Mouse (Mus musculus) heart, postnatal 4 days (tissue): ENCODE measurements around the gene 5730522E02Rik. TPM values are rescaled to one million over a fixed set of nuclear protein-coding genes. Genes with fewer than 3 reads are reported as not detected.
"Not testable (repeated sequence)": the region's sequence is repeated elsewhere in the genome, so short reads cannot be mapped to it uniquely, and the experiment has no call there.

Experiments
- DNase-seq: peaks from one replicate; pipeline ENCODE4 v3.0.0; 2021
- total RNA-seq, 2 experiments: library from RNA; stranded (reverse); gene quantifications; 2 replicates each; pipeline ENCODE4 v1.2.3; 2021

5730522E02Rik gene
- total RNA-seq = 1 to 10 TPM in 1 of 2 experiments, under 1 TPM in 1; 0.93 to 1.0 TPM

DNA sequence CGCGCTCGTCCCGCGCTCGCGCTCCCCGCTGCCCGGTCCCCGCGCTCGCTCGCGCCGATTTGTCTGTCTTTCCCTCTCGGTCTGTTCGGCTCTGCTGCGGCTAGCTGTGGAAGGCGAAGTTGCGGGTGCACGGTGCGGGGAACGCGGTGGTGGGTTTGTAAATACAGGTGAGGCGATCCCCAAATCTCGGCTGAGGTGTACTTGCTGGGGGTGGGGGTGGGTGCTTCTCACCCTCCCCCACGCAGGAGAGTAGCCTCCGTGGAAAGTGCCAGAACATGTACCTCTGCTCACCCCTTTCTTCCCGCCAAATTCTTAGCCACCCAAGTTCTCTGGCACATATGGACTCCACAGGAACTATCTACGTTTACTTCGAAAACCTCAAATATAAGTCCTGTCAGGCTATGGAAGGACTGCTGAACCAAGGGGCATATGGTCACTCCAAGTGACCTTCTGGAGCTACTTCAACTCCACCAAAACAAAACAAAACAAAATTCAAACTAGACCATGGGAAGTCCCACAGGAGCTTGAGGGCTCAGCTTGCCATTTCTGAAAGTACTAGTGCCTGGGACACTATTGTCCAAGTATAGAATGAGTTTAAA is at the start of gene 5730522E02Rik:
TSS of gene 5730522E02Rik (minus strand) at position 182 of the 599 bp plus-strand sequence.
- peak; percentile 5 for DNase-seq

DNA sequence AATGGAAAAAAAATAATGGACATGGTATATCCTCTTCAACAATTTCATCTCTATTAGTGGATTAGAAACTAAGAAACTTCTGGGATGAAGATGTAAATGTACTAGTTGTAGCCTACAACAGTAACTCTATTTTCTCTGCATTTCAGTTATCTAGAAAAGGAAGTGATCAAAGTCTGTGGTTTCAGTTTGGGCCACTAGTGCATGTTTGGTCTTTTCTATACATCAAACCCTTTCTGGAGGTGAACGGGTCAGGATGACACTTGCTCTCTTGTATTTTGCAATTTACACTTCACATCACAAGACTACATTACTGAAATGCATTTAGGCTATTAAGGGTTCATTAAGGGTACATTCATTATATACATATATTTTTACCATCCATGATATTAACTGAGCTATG is 26.0 kb upstream of the 5730522E02Rik start:
- DNase-seq = no peak

DNA sequence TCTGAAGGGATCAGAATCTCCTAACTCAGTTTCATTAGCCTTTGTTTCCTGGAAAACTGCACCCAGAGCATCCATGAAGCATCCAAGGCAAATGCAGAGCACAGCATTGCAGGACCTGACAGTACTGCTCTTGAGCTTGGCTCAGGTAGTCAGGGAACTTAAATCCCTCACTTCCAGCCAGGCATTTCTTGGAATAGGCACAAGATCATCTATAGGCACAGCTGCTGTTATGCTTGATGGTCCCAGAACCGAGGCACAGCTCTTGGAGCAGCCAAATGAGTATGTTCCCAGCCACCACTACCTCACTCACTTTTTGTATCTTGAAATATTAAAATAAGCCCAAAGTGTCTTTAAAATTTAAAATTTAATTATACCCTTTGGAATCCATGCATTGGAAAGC is 19.3 kb upstream of the 5730522E02Rik start:
- DNase-seq = no peak

DNA sequence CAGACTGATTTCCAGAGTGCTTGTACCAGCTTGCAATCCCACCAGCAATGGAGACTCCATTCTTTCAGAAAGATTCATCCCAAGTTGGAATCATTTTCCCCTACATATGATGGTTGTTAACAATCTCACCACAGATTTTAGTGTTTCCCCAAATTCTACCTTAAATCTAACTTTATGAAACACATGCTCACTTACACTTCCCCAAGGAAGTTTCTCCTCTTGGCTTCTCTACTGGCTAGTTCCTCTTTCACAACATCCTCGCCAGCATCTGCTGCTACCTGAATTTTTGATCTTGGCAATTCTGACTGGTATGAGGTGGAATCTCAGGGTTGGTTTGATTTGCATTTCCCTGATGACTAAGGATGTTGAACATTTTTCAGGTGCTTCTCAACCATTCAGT is 3.1 kb upstream of the 5730522E02Rik start:
- not testable (repeated sequence) for DNase-seq

DNA sequence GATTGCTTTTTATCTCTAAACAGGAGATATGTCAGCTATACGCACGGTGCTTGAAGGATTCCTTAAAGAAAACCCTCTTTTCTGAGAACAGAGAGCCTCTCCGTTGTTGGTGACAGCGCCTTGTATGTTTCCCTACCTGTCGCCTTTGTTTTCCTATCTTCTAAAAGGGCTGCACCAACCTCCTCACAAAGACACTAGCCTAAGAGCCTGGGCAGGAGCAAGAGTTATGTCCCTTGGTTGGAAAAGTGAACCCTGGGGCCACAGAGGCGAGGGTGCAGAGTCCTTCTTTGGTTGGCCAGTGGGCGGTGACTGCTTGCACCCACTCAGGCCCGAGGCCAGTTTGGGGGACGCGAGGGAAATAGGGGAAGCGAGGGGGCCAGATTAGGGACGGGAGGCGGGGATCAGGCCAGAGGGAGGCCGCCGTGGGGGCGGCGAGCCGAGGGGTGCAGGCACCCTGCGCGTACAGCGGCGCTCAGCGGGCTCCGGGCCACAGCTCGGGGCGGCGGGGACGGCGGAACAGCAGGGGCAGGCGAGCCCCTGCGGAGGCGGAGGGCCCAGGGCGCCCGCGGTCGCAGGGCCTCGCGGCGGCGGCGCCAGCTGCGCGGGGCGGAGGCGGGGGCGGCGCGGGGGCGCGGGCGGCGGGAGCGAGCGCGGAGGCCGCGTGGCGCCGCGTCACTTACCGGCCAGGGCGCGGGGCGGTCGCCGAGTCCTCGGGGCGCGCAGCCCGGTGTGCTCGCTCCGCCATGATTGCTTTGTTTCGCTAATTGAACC is 567 bp downstream of the 5730522E02Rik start:
- DNase-seq = peak; percentile 68

DNA sequence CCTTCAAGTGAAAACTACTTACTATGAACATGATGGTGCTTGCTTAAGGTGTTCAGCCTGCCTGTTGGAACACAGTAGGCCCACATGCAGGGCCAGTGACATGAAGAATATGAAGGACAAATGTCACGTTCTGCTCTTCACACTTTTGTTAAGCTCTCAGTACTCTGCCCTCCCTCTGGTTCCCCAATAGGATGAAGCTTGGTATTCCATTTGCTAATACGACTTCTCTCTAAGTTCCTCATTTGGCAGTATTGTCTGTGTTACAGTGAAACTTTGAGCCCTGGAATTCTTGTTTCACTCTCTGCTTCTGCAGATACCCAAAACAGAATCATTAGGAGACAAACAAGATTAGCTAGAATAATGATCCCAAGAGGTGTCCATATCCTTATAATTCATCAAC is 7.1 kb downstream of the 5730522E02Rik start:
- DNase-seq = no peak

DNA sequence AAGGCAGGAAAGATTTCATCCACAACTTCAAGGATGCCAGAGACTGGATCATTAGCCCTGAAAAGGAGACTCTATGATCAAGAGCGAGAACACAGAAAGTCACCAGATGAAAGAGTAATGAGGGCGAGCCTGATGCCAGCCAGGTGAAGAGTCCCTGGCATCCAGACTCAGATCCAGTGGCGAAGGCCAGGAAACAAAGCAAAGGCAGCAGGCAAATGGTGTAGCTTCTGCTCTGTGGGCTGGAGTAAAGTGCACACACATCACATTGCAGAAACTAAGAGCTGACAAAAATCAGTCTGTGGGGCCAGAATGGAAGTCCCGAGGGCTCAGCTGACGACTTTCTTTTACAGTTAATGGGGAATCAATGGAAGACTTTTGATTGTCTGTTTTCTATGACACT is 7.7 kb downstream of the 5730522E02Rik start:
- DNase-seq = no peak

DNA sequence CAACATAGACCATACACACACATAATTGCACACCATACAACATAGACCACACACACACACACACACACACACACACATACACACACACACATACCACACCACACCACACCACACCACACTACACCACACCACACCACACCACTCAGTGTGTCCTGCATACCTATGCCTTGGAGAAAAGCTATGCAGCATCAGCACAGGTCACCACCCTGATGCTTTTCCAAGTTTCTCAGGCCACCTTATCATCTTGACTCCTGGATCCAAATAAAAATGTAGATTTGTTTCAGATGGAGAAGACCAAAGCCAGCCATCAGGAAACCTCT is 8.8 kb downstream of the 5730522E02Rik start:
- no peak for DNase-seq

DNA sequence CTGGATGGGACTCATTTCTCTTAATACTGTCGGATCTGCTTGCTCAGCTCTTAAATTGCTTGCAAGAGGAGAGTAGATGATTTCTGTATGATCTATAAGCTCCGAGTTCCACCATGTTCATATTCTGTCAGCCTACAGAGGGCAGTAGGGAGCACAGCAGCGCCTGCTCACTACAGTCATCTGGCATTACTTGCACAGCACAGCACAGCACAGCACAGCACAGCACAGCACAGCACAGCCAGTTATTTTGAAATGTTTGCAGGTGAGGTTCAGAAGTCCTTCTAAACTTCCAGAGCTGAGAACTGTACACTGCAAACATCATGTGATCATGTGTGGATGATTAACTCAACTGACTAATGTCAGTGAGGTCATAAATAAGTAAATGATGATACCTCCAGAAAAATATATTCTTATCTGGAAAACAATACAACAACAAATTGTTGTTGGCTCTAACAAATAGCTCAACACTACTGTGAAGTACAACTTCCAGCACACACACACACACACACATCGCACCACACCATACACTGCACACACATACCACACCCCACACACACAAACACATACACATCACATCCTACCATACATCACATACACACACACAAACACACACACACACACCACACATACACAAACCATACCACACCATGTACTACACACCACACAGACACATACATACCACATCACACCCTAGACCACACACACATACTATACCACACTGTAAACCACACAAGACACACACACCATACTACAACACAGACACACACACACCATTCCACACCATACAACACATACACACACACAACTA is 9.4 kb downstream of the 5730522E02Rik start:
- peak; percentile 59 for DNase-seq

DNA sequence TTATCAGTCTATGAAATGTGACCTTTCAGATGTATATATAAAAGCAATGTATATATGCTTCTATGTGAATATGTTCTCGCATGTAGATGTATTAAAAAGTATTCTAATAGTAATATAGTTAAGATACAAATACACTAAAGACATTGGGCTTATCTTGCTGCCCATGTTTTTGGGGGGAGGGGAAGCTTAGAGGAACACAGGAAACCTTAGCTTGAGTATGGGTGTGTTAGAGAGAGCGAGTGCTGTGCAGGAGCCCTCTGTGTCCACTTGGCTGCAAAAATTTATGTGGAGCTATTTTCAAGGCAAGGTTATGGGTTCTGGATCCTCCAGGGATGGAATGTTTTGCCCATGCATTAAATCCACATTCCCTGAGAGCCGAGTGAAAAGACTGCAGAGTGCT is 15.1 kb downstream of the 5730522E02Rik start:
- DNase-seq = no peak

DNA sequence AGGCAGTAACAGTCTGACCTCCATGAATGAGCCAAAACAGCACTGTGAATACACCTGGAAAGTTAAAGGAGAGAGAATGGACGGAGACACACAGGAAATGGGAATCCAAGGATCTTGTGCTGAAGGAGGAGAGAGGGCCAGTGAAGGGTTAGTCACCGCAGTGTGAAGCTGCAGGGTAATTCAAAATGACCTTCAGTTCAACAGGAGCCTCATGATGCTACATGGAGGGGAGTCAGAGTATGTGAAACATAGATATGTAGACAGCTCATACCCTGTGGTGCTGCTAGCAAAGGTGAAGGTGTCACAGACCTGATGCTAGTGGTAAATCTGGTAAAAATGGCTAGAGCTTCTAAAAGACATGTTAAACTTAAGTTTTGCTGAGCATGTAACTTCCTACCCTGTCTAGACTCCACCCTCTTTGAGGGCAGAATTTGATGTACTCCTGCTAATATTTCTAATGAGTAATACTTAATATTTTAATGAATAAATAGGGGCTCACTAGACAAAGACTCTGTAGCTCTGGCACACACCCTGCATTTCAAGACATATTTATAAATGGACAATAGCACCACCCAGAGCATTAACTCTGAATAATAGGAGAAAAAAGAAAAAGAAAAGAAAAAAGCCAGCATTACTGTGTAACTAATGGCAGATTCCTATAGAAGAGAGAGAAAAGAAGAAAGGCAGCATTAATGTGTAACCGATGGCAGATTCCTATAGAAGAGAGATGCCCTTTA is 23.2 kb downstream of the 5730522E02Rik start:
- DNase-seq = no peak

DNA sequence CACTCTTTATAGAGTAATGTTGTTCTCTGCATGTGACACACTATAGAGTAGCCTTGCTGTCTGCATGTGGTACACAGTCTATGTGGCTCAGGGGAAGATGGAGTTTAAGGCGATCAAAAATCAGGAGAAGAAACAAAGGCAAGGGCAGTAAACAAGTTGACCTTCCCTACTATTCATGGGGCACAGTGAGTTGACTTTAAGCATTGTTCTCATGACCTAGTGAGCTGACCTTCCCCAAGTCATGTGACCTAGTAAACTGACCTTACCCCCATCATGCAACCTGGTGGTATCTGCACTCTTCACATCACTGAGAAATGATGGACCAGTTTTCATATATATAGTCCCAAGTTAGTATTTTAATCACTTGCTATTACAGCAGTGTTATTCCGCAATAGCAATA is 40.0 kb downstream of the 5730522E02Rik start:
- DNase-seq = no peak

DNA sequence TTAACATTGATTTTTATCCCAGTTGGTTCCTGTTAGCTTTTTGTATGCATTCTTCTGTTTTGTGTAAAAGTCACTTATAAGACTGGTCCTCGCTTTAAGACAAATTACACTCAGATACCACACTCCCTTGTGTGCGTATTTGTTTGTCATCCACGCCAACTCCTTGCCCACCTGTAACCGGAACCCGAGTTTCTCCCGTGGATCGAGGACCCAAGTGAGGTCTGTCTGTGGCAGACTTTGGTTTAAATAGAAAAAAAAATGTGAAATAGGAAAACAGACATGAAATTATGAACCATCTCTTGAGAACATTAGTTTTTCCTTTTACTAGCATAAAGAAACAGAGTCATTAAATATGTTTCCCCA is 43.0 kb downstream of the 5730522E02Rik start:
- DNase-seq = no peak

DNA sequence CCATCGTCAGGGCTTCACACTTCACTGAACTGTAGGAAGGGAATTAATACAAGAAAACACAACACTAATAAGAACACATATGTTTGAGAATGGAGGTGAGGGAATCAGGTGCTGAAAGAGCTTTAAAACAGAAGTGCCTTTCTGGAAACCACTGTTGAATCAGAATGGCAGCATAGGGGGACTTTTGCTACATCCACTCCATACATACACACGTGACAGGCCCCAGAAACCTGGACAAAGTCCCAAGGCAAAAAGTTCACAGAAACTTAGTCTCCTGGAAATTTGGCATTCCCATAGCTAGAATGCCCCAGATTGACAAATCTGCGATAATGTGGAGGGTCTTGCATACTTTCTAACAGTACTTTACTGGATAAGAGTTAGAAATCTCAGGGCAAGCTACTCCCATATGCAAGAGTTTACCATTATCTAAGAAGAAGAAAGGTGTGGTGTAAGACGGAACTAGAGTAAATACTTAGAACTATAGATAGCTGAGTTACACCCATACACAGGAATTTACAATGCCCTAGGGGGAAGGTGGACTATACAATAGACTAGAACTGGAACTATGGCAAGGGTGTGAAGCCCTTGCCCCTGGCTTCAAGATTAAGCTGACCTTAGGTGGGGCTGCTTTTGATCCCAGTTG is 43.5 kb downstream of the 5730522E02Rik start:
- DNase-seq = no peak

DNA sequence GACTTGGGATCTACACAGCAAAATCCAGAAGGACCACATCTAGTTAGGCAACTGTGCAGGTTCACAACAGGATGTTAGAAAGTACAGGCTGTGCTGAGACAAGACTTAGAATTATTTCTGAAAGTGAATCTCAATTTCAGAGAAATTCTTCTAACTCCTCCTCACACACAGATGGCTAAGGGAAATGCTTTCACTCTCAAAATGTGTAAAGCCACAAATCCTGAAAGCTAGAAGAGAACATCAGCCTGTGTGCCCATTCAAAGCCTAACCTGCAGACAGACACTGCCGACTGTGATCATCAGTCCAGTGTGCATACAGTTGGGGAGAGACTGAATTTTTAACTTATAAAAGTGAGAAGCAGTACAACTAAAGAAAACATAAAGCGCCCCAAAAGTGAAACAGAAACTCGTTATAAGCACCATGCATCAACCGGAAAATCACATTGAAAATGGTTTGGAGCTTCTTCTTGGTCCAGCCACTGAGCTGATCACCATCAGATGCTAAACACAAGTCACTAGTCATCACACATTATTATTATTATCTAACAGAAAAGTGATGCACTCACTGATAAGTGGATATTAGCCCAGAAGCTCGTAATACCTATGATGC is 45.8 kb downstream of the 5730522E02Rik start:
- no peak for DNase-seq

DNA sequence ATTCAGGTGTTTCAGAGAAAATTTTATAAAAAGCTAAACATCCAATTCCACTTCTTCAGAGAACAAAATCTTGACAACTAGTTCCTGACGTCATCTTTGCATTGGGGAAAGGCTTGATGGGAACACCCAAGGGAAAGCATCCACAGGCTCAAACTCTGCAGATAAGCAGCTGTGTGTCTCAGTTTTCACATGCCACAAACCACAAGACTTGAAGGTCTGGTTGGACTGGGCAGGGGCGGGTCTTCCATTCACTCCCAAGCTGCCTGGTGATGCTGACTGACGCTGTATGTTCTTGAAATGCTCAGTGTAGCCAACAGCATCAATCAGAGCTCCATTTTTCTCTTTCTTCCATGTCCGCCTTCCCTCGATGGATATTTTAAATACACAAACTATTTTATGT is 49.2 kb downstream of the 5730522E02Rik start:
- no peak for DNase-seq

DNA sequence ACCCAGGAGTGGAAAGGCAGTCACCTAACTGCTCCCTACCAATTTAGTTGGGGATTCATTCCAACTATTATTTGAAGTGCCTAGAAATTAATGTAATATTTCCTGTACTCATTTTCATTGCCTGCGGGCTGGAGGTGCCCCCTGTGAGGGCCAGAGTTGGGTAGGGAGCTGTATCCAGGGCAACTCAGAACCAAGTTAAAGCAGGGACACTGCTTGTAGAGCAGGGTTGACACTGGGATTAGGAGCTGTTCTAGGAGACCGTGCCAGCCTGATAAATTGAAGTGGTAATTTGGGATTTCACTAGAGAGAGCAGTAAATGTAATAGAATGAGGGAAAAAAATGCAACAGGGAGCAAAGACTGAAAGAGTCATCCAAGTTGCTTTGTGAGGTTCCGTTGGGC is 51.5 kb downstream of the 5730522E02Rik start:
- no peak for DNase-seq

DNA sequence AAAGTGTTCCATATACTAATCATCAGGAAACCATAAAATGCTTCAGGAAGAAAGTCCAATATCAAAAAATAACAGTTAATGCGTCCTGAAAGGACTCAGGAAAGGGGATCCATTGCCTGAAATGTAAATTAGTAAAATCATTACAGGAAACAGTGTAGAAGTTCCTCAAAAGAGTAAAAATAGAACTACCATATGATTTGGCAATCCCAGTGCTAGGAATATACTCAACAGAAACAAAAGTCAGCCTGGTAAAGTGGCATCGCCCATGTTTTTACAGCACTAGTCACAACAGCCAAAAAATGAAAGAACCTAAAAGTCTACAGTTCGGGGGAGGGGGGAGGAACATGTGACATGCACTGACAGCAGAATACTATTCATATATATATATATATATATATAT is 70.5 kb downstream of the 5730522E02Rik start:
- DNase-seq = no peak

DNA sequence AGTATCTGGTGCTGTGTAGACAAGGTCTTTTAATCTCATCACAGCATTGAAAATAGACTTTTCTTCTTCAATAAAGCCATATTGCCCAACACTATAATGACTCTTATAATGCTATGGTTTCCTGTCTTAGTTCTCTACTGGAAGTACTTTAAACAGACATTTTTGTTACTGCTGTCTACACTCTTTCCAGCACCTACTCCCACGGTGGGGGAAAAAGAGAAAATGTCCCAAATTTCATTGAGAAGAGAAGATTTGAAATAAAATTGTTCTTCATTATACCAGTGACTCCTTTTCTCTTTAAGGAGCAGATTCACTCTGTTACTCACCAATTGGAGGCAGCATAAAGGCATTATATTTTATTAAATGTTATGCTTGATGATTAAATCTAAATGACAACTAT is 72.5 kb downstream of the 5730522E02Rik start:
- no peak for DNase-seq

DNA sequence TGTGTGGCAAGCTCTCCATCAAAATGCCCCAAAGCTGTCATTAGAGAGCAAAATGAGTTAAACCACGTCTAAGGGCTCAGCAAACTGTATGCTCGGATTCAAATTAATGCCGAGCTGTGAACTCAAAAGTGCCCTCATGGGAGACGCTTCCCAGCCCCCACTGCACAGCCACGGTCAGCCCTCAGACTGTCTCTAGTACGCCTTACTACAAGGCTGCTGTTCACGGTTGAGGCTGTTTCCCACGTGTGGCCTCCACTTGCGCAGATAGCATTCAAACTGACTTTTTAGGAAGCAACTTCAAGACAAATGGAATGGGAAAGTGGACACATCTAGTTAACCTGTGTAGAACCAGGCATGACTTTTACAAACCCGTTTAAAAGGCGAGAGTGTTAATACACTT is 79.7 kb downstream of the 5730522E02Rik start:
- no peak for DNase-seq

DNA sequence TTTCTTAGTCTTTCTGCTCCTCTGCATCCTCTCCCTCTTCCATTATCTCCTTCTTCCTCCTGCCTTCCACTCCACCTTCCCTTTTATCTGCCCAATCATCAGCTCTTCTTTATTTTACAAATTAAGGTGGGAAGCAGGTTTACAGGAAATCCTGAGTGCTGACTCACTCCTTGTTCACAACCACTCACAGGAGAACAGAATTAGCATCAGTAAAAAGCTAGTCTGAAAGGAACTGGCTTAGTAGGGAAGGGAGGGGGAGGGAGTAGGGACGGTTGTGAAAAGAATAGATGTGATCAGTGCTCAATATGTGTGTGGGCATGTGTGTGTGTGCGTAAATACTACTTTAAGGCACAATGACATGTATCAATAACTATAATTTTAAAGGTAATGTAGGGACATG is 81.5 kb downstream of the 5730522E02Rik start:
- no peak for DNase-seq

DNA sequence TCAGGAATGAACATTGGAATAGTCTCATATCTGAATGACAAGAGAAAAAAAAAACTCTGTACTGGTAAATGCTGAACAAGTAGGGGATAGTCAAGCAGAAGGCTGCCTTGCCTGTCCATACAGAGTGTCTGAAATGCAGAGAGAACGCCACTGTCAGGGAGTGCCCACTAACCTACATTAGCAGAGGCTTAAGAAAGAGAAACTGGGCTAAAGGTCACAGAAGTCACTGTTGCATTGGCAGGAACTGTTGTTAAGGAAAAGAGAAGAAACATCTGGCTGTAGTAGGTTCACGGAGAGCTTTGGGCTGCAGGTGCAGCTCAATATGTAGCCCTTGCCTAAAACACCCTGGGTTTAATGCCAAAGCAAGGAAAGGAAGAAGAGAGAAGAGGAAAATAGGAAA is 82.2 kb downstream of the 5730522E02Rik start:
- DNase-seq = no peak
